Mouse (Mus musculus): ENCODE measurements around the gene Alg3. TPM values are rescaled to one million over a fixed set of nuclear protein-coding genes. Genes with fewer than 3 reads are reported as not detected.

Gene Alg3
- polyA plus RNA-seq, 1 experiment from 2014 or later = 46.2 TPM

DNA sequence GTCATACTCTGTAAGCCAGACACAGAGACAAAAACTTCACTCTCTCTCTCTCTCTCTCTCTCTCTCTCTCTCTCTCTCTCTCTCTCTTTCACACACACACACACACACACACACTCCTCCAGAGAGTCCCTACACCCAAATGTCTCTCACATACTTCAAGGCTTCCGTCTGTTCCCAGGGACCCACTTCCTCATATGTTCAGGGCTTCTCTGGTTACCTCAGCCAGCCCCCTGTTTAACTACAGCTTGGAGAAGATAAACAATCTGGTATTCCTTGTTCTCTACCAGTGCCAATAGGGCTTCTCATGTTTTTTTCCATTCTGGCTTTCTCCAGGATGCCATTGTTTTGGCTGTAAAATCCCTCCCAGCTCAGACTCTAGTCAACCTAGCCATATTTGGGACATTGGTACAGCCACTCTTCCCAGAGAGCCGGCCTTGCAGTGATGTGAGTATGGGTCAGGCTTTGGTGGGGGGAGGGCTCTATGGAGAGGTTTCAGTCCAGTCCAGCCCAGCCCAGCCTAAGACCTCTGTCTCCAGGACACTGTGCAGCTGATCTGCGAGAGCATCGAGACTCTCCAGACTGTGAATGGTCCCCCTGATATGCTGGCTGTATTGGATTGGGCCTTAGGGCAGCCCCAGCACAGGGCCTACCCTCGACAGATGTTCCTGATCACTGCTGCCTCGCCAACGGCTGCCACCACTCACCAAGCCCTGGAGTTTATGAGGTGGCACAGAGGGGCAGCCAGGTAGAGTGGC, 14.7 kb downstream of the Alg3 start:
- Histone ChIP-seq H3K27ac (replicated peaks) (no peak overlapping the region), H3K27me3 (peaks cover 15% of the 10 kb centered on the region), H3K36me3 (0 out of 2 replicates have a peak, but pooled peaks cover 5% of the 10 kb centered on the region), H3K4me1 (replicated peaks) (no peaks in the 10 kb centered on the region), H3K4me2 (no peak overlapping the region), H3K9ac (no peak overlapping the region), H3K9me3 (no peaks in the 10 kb centered on the region), H3K4me3 (no peak overlapping the region)
- 75% methylated on average over 7 of the region's 7 CpGs for WGBS
- ATAC-seq (ENCODE audit: low FRiP score, low read depth) = no peak

DNA sequence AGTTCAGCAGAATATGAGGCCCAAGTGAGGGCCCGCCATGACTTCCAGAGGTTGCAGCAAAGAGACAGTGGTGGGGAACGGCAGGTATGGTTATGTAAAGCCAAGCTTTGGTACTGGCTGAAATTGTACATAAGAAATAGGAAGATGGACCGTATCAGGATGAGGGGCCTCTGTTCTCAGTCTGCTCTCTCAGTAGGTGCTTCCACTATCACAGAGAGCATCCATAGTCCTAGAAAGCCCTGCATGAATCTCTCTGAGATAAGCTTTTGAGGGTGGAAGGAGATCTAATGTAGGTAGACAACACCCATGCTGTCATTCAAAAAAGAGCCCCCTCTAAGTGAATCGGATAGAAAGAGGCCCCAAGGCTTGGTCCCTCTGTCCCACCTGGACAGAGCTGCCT, 15.8 kb downstream of the Alg3 start:
- Histone ChIP-seq H3K36me3 (0 out of 2 replicates have a peak, but pooled peaks cover 3% of the 10 kb centered on the region), H3K4me3 (no peak overlapping the region), H3K27me3 (peaks cover 27% of the 10 kb centered on the region), H3K4me1 (replicated peaks) (peaks cover 7% of the 10 kb centered on the region), H3K9ac (no peak overlapping the region), H3K4me2 (no peak overlapping the region), H3K27ac (replicated peaks) (no peak overlapping the region), H3K9me3 (no peaks in the 10 kb centered on the region)
- ATAC-seq (ENCODE audit: low FRiP score, low read depth) = no peak
- WGBS = 84% methylated on average over 4 of the region's 4 CpGs

DNA sequence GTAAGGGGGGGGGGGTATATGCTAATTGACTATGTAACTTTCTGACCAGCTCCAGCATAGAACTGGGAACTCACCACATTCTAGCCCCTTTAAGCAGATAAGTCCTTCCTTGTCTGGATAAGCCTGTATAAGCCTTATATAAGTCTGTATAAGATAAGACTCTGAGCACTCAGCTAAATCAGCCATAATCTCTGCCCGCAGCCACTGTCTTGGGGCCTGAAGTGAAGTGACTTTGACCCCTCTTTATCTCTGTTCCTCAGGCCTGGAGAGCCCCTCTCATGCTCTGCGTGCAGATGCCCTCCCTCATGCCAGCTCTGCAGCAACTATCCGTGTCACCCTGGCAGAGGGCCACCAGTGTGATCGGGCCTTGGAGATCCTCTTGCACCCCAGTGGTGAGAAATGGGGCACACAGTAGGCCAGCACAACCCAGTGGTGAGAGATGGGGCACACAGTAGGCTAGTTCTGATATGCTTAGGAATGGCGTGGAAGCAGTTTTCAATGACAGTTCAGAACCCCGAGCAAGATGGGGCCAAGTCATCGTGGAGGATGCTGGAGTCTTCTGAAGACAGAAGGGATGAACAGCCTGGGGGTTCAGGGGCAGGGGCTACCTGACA, 16.4 kb downstream of the Alg3 start:
- Histone ChIP-seq H3K9me3 (no peaks in the 10 kb centered on the region), H3K4me2 (no peak overlapping the region), H3K27ac (replicated peaks) (no peak overlapping the region), H3K9ac (no peak overlapping the region), H3K36me3 (0 out of 2 replicates have a peak, but pooled peaks cover 3% of the 10 kb centered on the region), H3K4me3 (no peak overlapping the region), H3K4me1 (replicated peaks) (peaks cover 12% of the 10 kb centered on the region), H3K27me3 (peaks cover 30% of the 10 kb centered on the region)
- WGBS = 84% methylated on average over 7 of the region's 7 CpGs
- no peak for ATAC-seq (ENCODE audit: low FRiP score, low read depth)

DNA sequence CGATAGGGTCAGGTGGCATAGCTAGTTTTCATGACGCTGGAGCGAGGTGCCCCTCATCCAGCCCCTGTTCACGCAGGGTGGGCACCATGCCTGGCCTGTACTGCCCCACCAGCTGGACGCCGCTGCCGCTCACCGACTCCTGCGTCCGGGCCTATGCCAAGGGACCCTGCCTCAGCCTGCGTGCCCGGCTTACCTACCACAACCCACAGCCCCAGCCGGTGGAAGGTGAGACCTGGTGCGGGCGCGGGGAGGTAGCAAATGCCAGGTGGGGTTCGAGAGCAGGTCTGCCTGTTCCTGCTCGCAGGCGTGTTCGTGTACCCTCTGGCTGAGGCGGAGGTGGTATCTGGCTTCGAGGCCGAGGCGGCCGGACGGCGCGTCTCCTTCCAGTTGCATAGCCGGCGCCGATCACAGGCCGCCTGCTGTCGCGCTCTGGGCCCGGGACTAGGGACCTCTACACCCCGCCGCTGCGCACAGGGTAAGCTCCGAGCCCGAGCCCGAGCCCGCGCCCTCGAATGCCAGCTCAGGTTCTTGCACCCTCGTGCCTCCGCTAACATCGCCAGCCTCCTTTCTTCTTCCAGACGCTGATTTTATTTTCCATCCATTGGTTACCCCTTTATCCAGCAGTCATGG, 20.3 kb downstream of the Alg3 start:
- H3K4me3 ChIP-seq = peak overlapping the region; percentile 54
- WGBS = 6% methylated on average over 48 of the region's 48 CpGs
- H3K36me3 ChIP-seq = 0 out of 2 replicates have a peak, but pooled peaks cover 3% of the 10 kb centered on the region
- peak overlapping the region; percentile 88 for H3K4me2 ChIP-seq
- H3K4me1 ChIP-seq (replicated peaks) = peaks cover 22% of the 10 kb centered on the region
- H3K27ac ChIP-seq (replicated peaks) = no peak overlapping the region
- ATAC-seq (ENCODE audit: low FRiP score, low read depth) = 0 out of 2 replicates have a peak, but pooled peaks have one; percentile 0
- H3K9ac ChIP-seq = peak overlapping the region; percentile 52; the same call in 1 of the 2 replicates
- H3K27me3 ChIP-seq = peaks cover 36% of the 10 kb centered on the region
- H3K9me3 ChIP-seq = no peaks in the 10 kb centered on the region

DNA sequence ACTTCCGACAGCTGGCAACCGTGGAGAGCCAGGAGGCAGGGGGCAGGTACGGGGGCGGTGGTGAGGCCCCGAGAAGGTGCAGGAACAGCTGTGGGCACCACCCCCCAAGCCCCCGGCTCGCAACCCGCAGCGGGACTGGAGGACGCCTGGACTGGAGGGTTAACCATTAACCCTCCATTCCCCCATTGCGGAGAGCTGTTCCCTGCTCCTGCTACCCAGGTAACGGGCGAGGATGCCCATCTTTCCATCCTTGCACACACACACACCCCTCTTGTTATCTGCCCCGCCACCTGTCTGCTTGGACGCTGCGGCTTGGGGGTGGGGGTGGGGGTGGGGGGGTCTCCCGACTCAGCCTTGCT, 20.9 kb downstream of the Alg3 start:
- 0 out of 2 replicates have a peak, but pooled peaks have one; percentile 24 for ATAC-seq (ENCODE audit: low FRiP score, low read depth)
- H3K36me3 ChIP-seq = 0 out of 2 replicates have a peak, but pooled peaks cover 3% of the 10 kb centered on the region
- peak overlapping the region; percentile 54 for H3K4me3 ChIP-seq
- peak overlapping the region; percentile 52 for H3K9ac ChIP-seq
- no peaks in the 10 kb centered on the region for H3K9me3 ChIP-seq
- H3K27me3 ChIP-seq = peaks cover 36% of the 10 kb centered on the region
- H3K27ac ChIP-seq (replicated peaks) = peak overlapping the region; percentile 79
- WGBS = 2% methylated on average over 17 of the region's 17 CpGs
- H3K4me2 ChIP-seq = peak overlapping the region; percentile 88
- peaks cover 22% of the 10 kb centered on the region for H3K4me1 ChIP-seq (replicated peaks)

DNA sequence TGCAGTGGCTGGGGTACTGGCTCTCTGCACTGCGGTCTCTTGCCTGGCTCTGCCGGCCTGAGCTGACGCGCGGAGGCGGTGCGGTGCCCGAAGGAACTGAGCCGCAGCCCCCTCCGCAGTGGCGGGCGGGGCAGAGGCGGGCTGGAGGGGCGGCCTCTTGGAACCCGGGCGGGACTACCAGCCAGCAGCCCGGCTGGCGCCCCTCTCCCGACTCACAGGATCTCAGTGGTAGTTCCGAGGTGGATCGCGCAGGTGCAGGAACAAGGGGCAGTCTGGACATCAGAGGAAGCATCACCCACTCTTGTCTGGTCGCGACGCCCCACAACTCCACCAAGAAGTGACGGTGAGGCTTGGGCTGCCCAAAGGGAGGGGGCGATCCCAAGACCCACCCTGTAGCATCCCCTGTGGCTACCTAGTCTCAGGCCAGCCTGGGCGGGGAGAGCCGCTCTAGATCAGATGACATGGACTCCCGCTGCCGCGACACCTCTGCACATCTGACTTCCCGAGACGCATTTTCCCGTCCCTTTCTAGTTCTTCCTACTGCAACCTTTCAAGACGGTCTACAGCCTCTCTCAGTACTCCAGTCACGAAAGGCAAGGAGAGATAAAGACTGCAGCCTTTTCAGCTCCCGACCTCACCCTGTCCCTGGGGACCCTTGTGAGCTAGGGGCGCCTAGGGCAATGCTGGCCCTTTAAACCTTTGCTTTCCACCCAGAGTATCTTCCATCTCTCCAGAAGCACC, 21.4 kb downstream of the Alg3 start:
- no peaks in the 10 kb centered on the region for H3K9me3 ChIP-seq
- H3K4me1 ChIP-seq (replicated peaks) = peaks cover 22% of the 10 kb centered on the region
- peak overlapping the region; percentile 52 for H3K9ac ChIP-seq
- peak overlapping the region; percentile 54 for H3K4me3 ChIP-seq
- H3K36me3 ChIP-seq = 0 out of 2 replicates have a peak, but pooled peaks cover under 1% of the 10 kb centered on the region
- H3K27ac ChIP-seq (replicated peaks) = peak overlapping the region; percentile 79
- under 1% methylated on average over 38 of the region's 39 CpGs for WGBS
- H3K27me3 ChIP-seq = peaks cover 36% of the 10 kb centered on the region
- H3K4me2 ChIP-seq = peak overlapping the region; percentile 88
- peak; percentile 91 for ATAC-seq (ENCODE audit: low FRiP score, low read depth)

DNA sequence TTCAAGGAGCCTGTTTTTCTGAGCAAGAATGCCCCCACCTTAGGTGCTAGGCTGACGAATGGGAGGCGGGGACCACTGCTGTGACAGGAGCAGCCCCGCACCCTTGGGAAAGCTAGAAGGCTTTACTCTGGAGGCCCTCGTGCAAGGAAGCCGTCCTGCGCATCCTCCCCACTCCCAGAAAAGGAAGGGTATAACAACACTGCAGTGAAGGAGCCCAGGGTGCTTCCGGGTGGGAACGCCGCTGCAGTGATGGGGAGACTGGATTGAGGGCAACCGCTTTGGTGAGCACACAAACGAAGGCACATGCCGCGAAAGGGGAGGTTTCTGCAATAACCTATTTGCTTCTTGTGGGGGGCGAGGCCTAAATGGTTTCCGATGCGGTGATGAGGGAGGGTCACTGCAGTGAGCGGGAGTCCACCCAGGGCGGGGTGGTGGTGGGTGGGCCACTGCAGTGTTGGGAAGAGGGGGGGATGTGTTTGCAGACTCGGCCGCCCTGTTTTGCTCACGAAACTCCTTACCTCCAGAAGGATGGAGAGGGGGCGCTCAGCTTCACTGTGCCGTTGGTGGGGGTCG, 22.1 kb downstream of the Alg3 start, which contains the start of gene Vwa5b2:
Gene Vwa5b2, plus strand, starts transcription at position 106 of the 573 bp plus-strand sequence.
- peak; percentile 87 for ATAC-seq (ENCODE audit: low FRiP score, low read depth)
- H3K27me3 ChIP-seq = peaks cover 36% of the 10 kb centered on the region
- 1% methylated on average over 24 of the region's 24 CpGs for WGBS

DNA sequence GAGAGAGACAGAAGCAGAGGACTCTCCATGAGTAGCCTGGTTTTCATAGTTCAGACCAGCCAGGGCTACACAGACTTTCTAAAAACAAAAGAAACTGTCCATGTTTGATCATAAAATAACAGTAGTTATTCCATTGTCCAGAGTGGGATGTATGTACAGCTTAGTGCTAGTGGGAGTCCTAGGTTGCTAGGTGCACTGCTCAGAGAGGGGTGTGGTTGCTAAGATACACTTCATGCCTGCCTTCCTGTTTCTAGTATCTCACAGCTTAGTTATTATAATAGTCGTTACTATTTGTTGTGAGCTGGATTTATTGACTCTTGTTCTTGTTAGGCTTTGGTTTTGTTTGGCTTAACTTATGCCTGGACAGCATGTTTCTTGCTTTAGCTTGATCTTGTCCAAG, 46.5 kb downstream of the Alg3 start:
- Histone ChIP-seq H3K9me3 (no peaks in the 10 kb centered on the region), H3K4me1 (replicated peaks) (no peaks in the 10 kb centered on the region), H3K9ac (no peak overlapping the region), H3K4me2 (no peak overlapping the region), H3K27me3 (no peaks in the 10 kb centered on the region), H3K36me3 (peaks cover 32% of the 10 kb centered on the region), H3K4me3 (no peak overlapping the region), H3K27ac (replicated peaks) (no peak overlapping the region)
- 50% methylated on average over 1 of the region's 1 CpGs for whole genome bisulfite sequencing
- no peak for ATAC-seq (ENCODE audit: low FRiP score, low read depth)

More for the DNA sequence above, 22.1 kb downstream of the Alg3 start, which contains the start of gene Vwa5b2:
- Histone ChIP-seq H3K4me2 (peak within 1 kb of the TSS; percentile 88), H3K4me1 (replicated peaks) (peaks cover 22% of the 10 kb centered on the region), H3K9me3 (no peaks in the 10 kb centered on the region), H3K9ac (peak within 1 kb of the TSS; percentile 52), H3K4me3 (peak within 1 kb of the TSS; percentile 54), H3K27ac (replicated peaks) (peak within 1 kb of the TSS; percentile 79), H3K36me3 (no peaks in the 10 kb centered on the region)

DNA sequence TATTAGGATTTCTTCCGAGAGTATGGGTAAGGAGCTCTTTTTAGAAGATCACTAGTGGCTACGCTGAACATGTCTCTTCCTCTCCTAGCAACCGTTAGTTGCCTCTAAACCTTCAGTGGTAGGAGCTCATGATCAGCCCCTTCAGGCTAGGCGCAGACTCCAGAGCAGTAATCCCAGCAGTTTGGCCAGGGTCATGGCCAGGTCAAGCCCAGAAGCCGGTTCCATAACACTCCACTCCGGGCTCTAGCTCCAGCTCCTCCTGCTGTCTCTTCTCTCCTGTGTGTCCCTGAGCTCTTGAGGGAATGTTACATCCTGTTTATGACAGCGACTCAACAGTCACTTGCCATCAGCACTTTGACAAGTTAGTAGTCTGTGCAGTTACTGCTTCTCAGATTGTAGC, 54.2 kb downstream of the Alg3 start:
- Histone ChIP-seq H3K4me3 (no peak overlapping the region), H3K4me1 (replicated peaks) (no peaks in the 10 kb centered on the region), H3K9ac (no peak overlapping the region), H3K36me3 (peaks cover 82% of the 10 kb centered on the region), H3K27ac (replicated peaks) (no peak overlapping the region), H3K9me3 (no peaks in the 10 kb centered on the region), H3K4me2 (no peak overlapping the region), H3K27me3 (no peaks in the 10 kb centered on the region)
- no peak for ATAC-seq (ENCODE audit: low FRiP score, low read depth)
- 86% methylated on average over 7 of the region's 7 CpGs for WGBS

Measured in hindbrain, embryonic 15.5 days (tissue).